Mouse (Mus musculus): ENCODE results near the gene Pdcd2l. TPM values are rescaled to one million over a fixed set of nuclear protein-coding genes. Genes with fewer than 3 reads are reported as not detected.
A peak's percentile ranks its signal among the peaks of the same experiment; 100 is the strongest.

Gene Pdcd2l
- total RNA-seq (2021): 10 to 100 TPM; 17.5 to 19.1 TPM
- long read RNA-seq, experiment 1, transcript Pdcd2l-201 (7 exons, 1,295 nt): major isoform, 11 of 17 reads
- long read RNA-seq, experiment 1, partial matches to known transcripts: 3 of 17 reads
- long read RNA-seq, experiment 1, other reads (novel, unspliced or antisense): 2 of 17 reads
- long read RNA-seq, experiment 2, transcript Pdcd2l-201 (7 exons, 1,295 nt): major isoform, 33 of 51 reads
- long read RNA-seq, experiment 2, partial matches to known transcripts: 15 of 51 reads
- long read RNA-seq, experiment 2, other reads (novel, unspliced or antisense): 2 of 51 reads

DNA sequence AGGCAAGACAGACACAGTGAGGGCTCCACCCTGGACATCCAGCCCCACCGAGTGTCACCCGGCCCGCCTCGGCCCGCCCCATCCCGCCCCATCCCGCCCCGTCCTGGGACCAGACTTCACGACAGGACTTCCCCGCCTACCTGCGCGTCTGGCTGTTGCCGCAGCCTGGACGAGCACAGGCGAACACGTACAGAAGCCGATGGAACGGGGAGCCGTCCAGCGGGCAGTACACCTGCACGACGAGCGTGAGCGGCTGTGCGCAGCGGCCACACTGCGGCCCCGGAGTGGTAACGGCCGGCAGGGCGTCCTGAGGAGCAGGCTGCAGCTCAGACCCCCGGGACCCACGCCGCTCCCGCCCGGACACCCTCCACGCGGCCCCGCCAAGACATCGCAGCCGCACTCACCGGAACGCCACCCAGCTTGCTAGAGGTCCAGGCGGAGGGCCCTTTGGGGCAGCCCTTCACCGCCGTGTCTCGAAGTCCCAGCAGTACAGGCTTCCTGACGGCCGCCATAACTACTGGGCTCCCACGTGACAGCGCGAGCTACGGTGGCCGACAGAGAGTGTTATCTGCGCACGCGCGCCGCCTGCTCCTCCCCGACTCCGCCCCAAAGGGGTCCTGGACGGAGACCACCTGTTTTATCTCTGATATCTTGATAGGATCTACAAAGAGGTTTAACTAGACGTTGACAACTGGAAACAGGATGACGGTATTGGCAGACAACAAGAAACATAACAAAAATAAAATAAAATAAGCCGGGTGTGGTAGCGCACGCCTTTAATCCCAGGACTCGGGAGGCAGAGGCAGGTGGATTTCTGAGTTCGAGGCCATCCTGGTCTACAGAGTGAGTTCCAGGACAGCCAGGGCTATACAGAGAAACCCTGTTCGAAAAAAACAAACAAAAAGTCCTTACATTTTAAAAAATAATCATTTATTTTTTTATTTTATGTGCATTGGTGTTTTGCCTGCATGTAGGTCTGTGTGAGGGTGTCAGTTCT is at the start of gene Pdcd2l:
Gene Pdcd2l (minus strand): TSS at position 530 of the 997 bp plus-strand sequence.
- peak; percentile 95 for DNase-seq (ENCODE audit: low spot score in 2 of 2)

DNA sequence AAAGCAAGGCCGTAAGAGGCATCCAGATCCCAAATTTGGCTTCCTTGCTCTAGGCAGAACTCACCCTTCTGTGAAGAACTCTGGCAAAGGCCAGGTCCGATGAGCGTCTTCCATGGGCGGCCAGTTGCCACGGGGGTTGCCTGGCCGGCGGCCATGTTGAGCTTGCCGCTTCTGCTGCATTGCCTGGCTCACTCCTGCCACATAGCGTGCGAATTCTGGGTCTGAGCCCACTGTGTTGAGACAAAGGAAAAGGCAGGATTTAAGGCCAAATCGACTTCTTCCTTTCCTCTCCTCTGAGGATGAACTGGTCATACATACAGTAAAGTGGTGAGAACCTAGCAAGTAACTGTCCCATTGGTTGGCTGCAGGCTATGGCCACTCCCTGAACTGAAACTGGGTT is 45.7 kb upstream of the Pdcd2l start:
- DNase-seq (ENCODE audit: low spot score in 2 of 2): no peak

DNA sequence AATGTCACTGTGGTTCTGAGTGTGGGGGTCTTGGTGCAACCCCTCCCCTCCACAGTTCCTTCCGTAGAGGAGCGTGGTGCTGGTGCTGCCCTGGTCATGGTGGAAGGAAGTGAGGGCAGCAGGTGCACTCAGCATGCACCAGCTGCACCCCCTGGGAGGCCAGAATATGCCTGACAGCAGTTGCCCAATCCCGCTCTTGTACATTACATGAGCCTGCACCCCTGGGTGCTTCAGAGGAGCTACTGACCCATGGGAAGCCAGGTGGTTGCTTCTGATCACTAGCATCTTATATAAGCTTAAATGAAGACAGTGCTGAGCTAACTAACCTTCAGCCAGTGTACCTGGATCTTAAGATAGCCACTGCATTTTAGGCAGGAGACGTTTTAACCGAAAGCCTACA is 41.6 kb upstream of the Pdcd2l start:
- DNase-seq (ENCODE audit: low spot score in 2 of 2): no peak

DNA sequence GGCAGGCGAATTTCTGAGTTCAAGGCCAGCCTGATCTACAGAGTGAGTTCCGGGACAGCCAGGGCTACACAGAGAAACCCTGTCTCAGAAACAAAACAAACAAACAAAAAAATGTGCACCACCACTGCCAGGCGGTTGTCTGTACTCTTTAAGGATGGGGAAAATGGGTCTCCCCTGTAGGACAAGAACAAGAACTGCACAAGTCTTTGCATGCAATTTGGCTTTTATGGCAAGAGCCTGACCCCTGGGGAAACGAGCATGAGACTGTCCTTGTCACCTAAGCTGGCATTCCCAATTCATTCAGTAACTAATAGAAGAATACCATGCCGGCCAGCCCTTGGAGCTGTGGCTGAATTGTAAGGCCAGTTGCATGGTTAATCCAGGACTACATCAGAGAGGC is 39.1 kb upstream of the Pdcd2l start:
- no peak for DNase-seq (ENCODE audit: low spot score in 2 of 2)

DNA sequence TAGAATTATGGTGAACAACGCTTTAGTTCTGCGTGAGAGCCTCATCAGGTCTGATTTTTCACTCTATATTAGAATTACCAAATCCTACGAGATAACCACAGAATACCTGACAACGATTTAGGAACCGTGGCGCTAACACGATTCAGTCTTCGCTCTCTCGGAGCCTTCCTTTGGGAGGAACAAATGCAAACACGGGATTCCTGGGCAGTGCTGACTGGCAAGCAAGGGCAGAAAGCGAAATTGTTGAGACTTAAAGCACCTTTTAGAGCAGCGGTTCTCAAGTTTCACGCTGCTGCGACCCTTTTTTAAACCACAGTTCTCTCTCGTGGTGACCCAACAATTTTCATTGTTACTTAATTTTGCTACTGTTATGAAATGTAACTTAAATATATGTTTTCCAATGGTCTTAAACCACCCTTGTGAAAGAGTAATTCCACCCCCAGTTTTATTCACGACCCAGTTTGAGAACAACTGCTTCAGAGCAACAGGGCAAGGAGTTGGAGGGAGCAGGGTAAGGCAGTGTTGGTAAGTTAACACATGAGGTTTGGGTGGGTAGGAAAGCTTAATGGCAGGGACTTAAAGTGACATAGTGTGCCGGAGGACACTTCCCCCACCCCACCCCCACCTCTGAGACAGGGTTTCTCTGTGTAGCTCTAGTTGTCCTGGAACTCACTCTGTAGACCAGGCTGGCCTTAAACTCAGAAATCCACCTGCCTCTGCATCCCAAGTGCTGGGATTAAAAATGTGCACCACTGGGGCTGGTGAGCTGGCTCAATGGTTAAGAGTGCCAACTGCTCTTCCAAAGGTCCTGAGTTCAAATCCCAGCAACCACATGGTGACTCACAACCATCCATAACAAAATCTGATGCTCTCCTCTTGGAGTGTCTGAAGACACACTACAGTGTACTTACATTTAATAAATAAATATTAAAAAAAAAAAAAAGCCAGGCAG is 38.4 kb upstream of the Pdcd2l start:
- DNase-seq (ENCODE audit: low spot score in 2 of 2): no peak

DNA sequence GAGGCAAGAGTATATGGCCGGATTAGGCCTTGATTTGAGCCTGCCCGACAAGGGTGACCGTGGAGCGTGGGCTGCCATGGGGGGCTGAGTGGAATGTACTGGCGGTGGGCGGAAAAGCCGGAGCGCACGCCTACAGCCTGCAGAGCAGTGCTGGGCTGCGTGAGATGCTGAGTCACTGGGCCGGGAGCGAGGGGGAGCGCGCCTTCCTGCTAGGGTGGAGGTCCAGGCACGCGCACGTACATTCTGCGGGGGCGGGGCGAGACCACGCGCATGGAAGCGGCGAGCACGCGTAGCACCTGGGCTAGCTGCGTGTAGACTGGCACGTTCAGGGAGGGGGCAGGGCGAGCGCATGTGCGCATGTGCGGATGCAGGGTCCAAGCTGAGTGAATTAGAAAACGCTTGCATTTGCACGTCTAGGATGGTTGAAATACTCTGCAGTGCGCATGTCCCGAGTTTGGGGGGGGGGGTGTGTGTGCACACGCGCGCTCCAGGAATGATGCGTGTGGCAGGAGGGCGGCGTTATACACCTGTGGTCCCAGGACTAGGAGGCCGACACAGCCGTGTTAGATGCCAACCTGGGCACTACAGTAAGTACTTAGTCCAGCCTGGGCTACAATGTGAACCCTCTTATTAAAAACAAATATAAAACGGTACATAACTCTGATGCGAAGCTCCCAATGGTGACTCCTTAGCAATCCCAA is 37.6 kb upstream of the Pdcd2l start:
- DNase-seq (ENCODE audit: low spot score in 2 of 2): peak; percentile 97 to 99

DNA sequence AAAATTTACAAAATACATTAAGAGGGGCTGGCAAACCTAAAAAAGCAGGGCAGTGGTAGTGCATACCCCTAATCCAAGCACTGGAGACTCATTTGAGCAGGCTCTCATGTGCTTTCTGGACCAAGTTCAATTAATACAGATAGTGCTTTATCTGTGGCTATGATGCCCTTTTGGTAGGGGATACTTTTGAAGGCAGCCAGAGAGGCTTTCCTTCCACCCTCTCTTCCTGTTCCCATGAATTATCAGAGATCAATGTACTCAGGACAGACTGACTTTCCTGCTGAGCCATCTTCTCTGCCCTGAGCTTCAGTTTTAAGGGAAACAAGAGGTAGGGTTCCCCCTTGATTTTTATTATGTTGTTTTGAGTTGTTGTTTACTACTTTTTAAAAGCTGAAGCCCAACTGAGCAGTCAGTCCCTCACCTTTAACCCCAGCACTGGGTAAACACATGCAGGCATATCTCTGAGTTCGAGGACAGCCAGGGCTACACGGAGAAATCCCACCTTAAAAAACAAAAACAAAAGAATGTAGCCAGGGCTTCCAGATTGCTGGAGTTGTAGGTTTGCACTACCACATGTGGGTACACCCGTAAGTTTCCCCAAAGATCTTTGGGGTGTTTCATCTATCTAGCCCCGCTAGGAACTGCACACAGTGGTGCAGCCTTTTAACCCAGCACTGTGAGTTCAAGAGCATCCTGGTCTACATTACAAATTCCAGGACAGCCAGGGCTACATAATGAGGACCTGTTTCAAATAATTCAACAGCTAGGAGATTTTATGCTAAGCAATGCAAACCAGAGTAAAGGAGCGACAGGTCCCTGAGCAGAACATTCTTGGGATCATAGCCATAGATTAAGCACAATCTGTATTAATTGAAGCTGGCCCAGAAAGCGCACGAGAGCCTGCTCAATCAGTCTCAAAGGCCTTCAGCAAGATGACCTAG is 36.6 kb upstream of the Pdcd2l start:
- no peak for DNase-seq (ENCODE audit: low spot score in 2 of 2)

DNA sequence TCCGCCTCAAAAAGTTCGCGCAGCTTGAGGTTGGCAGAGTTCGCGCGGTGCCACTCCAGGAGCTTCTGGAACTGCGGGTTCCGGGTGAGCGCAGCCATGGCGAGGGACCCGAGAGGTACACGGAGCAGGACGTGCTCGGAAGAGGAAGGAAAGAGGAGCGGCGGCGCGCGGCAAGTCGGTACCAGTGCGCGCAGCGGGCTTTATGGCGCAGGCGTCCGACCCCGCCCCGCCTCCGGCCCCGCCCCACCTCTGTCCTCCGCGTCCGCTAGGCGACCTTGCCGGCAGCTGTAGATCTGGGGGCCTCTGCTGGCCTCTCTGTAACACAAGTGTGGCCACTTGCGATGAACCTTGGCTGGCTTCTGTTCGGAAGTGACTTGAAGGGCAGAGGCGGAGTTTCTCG is 33.7 kb upstream of the Pdcd2l start, which contains the start of gene Gpi1:
Gene Gpi1 (minus strand): TSS at position 221 of the 400 bp plus-strand sequence.
- peak; percentile 79 to 83 for DNase-seq (ENCODE audit: low spot score in 2 of 2)

DNA sequence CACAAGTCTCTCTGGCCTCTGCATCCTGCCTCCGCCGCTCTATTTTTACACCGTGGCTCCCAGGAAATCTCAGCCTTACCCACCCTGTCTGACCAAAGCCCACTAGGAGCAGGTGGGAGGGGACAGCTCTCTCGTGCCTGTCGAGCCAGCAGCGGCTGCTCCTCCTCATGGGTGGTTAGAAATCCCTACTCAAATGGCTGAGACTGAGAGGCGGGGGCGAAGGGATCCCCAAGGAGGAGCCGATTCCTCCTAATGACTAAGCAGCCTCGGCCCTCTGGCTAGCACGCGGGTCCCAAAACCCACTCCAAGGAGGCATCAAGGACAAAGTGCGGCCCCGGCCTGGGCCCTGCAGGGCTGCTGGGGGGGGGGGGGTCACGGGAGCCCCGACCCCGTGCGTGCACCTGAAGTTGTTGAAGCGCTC is 33.2 kb upstream of the Pdcd2l start:
- peak; percentile 42 to 46 for DNase-seq (ENCODE audit: low spot score in 2 of 2)

DNA sequence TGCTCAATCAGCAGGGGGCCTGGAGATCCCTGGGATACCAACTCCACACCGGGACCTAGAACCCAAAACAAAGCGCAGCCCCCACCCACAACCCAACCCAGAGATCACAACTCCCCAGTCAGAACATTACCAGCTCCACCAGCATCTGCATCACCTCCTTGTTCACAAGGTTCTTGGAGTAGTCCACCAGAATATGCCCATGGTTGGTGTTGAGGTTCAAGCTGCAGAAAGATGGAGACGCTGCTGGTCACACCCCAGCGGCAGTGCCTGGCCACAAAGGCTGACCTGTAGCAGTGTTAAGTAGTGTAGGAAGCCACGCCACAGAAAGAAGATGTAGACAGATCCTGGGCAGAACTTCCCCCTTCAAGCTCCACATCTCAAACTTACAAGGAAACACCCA is 32.7 kb upstream of the Pdcd2l start:
- DNase-seq (ENCODE audit: low spot score in 2 of 2): no peak

DNA sequence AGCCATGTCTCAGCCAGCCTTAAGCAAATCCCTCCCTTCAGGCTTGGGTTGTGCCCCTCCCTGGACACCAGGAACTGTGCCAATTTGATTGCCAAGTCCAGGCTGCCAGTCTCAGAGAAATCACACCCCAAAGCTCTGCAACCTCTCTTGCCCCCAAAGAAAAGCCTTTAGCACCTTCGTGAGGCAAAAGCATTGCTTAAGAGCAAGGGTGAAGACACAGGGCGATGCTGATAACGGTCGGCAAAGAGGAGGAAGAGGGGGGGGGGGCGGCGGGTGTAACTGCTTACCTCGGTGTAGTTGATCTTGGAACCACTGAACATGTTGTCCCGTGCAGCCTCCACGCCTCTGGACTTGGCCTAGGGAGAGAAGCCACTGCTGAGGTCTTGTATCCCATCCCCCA is 32.2 kb upstream of the Pdcd2l start:
- DNase-seq (ENCODE audit: low spot score in 2 of 2): no peak

DNA sequence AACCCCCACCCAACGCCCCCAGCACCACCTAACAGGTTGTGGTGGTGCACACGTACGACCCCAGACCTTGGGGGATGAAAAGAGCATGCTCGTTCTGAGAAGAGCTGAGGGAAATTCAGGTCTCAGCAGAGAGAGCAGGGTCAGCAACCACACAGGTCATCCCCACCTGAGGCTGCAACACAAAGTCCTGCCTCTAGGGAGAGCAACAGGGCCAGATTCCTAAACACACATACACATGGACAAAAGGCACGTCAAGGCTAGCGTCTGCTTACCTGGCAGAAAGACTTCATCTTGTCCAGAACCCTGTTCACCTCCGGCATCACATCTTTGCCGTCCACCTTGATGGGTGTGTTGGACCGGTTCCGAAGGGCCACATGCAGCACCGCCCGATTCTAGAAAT is 30.4 kb upstream of the Pdcd2l start:
- DNase-seq (ENCODE audit: low spot score in 2 of 2): no peak

DNA sequence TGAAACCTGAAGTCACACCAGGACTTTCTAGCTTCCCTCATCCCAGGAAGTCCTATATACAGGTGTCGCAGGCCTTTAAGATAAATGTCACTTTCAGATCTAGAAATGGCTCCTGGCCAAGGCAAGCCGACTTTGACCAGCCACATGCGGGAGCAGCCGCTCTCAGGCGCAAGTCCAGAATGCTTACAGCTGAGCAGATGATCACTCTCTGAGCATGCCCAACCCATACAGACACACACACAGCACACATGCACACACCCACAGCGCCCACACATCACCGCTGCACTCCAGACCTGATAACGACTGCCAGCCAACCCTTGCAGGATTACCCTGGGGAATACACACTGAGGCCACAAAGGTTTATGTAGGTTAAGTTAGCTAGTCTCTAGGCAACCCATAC is 29.6 kb upstream of the Pdcd2l start:
- DNase-seq (ENCODE audit: low spot score in 2 of 2): no peak

DNA sequence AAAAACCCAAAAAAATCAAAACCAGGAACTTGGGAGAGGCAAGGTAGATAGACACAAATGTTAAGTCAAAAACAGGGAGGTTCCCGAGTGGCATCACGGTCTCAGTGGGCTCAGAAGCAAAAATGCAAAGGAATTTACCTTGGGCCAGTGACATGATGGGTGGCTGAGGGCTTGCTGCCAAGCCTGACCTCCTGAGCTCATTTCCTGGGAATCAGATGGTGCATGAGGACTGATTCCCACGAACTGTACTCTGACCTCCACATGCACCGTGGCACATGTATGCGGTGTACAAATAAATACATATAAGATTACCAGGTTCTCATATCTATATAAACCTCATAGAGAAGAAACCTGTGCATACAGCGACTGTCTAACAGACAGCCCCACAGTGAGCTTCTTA is 27.8 kb upstream of the Pdcd2l start:
- DNase-seq (ENCODE audit: low spot score in 2 of 2): no peak

DNA sequence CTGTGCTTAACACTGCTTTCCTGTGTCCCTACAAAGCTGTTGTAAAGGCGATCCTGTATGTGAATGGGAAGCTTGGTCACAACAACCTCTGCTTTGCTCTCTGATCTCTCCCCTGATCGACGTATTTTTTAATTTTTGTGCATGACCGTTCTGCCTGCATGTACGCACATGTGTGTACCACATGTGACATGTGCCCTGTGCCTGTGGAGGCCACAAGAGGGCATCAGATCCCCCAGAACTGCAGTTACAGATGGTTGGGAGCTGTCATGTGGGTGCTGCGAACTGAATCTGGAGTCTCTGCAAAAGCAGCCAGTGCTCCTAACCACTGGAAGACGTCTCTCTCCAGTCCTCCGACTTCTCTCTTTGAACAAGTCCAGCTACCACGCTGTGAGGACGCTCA is 25.9 kb upstream of the Pdcd2l start:
- DNase-seq (ENCODE audit: low spot score in 2 of 2): no peak

DNA sequence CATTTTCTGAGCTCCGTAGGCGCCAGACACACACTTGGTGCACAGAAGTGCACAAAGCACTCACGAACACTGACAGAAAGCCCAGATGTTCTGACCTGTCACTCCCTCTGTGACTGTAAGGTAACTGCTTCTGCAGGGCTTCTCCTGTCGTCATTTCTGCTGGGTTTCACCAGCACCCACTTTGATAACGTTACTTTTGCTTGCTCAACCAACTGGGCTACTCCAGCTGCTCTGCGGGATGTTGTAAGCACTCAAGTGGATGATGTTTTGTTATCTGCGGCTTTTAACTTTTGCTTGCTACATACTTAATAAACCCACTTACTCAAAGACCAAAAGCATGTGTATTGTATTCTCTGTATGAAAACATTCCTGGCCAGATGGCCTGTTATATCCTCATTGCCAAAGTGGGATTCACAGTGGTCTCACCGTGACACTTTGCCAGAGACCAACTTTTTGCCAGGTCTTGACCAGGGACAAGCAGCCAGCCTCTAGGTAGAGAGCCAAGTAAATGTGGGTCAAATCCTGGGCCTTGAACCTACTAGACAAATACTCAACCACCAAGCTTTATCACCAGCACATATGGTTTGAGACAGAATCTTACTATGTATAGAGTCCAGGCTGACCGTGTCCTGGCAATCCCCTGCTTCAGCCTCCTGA is 25.3 kb upstream of the Pdcd2l start:
- no peak for DNase-seq (ENCODE audit: low spot score in 2 of 2)

DNA sequence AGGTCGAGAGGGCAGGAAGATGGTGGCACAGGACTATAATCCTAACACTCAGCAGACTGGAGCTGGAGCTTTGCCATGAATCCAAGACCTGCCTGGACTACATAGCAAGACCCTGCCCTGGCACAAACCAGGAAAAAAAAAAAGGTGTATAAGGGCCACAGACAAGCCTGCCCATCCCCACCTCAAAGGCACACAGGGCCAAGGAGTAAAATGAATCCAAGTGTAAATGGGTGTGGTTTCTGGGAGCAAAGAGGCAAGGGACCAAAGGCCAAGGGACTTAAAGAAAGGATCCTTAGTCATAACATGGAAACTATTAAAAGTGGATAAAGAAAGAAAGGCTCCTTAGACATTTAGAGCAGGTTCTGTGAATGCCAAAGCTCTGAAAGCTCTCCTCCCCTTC is 22.0 kb upstream of the Pdcd2l start:
- no peak for DNase-seq (ENCODE audit: low spot score in 2 of 2)

DNA sequence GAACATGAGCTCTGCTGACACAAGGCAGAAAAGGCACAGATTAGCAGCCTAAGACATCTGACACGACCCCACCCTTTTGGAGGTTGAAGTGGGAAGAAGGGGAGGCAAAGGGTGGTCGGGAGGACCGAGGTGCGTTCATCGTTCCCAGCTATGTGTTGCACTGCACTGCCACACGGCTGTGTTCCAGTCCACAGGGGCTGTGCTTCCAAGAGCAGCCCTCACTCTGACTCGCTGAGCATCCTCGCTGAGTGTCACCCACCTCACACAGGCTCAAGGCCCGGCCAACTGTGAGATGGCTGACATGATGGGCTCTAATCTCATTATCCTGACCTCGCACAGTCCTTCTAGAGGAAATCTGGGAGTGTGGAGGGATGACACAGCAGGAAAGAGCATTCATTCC is 20.0 kb upstream of the Pdcd2l start:
- no peak for DNase-seq (ENCODE audit: low spot score in 2 of 2)

DNA sequence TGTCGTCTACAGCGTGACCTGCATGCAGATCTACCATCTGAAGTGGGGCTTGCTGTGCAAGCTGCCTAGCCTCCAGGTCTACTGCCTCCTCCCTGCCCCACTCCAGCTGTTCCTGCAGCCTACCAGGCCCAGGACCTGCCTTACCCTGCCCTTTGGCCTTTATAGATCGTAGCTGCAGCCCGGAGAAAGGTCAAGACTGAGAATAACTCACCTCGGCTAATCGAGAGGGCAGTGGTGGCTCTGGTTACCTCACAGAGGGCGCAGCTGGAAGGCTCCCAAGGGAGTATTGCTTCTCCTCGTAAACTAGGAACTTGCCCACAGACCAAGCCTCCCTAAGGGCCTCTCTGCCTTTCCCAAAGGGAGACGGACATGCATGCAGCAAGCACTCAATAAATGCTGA is 19.0 kb upstream of the Pdcd2l start:
- no peak for DNase-seq (ENCODE audit: low spot score in 2 of 2)
